Mouse (Mus musculus) right cerebral cortex, postnatal 25 days (tissue): ENCODE data around the gene Calm2.

Experiments used
- DNase-seq: peaks from one replicate; pipeline ENCODE4 v3.0.0; 2022

The Calm2 gene

GRCm38 (mm10) chr17:87446767-87447611 is at the start of gene Calm2:
TSS of gene Calm2 (minus strand) at chr17:87446935.
- peak; percentile 95 for DNase-seq

GRCm38 (mm10) chr17:87495504-87495903 is 48.8 kb upstream of the Calm2 start:
- no peak for DNase-seq

- no peak for DNase-seq
Observed at GRCm38 (mm10) chr17:87494310-87494709, 47.6 kb upstream of the Calm2 start.

- DNase-seq = peak; percentile 44
Observed at GRCm38 (mm10) chr17:87492286-87492685, 45.6 kb upstream of the Calm2 start.

GRCm38 (mm10) chr17:87490295-87490694 is 43.6 kb upstream of the Calm2 start:
- DNase-seq = no peak

GRCm38 (mm10) chr17:87485751-87486150 is 39.0 kb upstream of the Calm2 start:
- no peak for DNase-seq

GRCm38 (mm10) chr17:87482867-87483266 is 36.1 kb upstream of the Calm2 start:
- DNase-seq = no peak

- no peak for DNase-seq
Observed at GRCm38 (mm10) chr17:87478569-87478968, 31.8 kb upstream of the Calm2 start.

GRCm38 (mm10) chr17:87477611-87478010 is 30.9 kb upstream of the Calm2 start:
- no peak for DNase-seq

GRCm38 (mm10) chr17:87475356-87475755 is 28.6 kb upstream of the Calm2 start:
- no peak for DNase-seq

- no peak for DNase-seq
Observed at GRCm38 (mm10) chr17:87474501-87474795, 27.7 kb upstream of the Calm2 start.

GRCm38 (mm10) chr17:87473736-87474500 is 27.2 kb upstream of the Calm2 start:
- DNase-seq = peak; percentile 68

GRCm38 (mm10) chr17:87473441-87473735 is 26.7 kb upstream of the Calm2 start:
- DNase-seq = peak; percentile 64

- no peak for DNase-seq
Observed at GRCm38 (mm10) chr17:87472879-87473278, 26.1 kb upstream of the Calm2 start.

- no peak for DNase-seq
Observed at GRCm38 (mm10) chr17:87471661-87472060, 24.9 kb upstream of the Calm2 start.

- no peak for DNase-seq
Observed at GRCm38 (mm10) chr17:87470797-87471196, 24.1 kb upstream of the Calm2 start.

GRCm38 (mm10) chr17:87470282-87470681 is 23.5 kb upstream of the Calm2 start:
- no peak for DNase-seq

GRCm38 (mm10) chr17:87469428-87469827 is 22.7 kb upstream of the Calm2 start:
- no peak for DNase-seq

- DNase-seq = no peak
Observed at GRCm38 (mm10) chr17:87468616-87469015, 21.9 kb upstream of the Calm2 start.

- no peak for DNase-seq
Observed at GRCm38 (mm10) chr17:87461499-87461896, 14.8 kb upstream of the Calm2 start.

GRCm38 (mm10) chr17:87460669-87461498 is 14.1 kb upstream of the Calm2 start:
- DNase-seq = no peak

GRCm38 (mm10) chr17:87459750-87460668 is 13.3 kb upstream of the Calm2 start:
- DNase-seq = peak; percentile 80
